Comparison of ENCODE assay signal across 10 mouse cellular contexts in genomic region chr11:88234789-88235188, GRCm38 (mm10). TPM values are rescaled to one million over a fixed set of nuclear protein-coding genes. Genes with fewer than 3 reads are reported as not detected.
DNase-seq lines count a peak whose midpoint lies in the region; ATAC-seq and TF ChIP-seq lines count a peak whose summit lies in the region.
"Had no signal": no experiment of that assay in that cellular context is flagged by ENCODE, and none has a peak within 500 bp of the region (broad histone marks: within the 10 kb centered on the region; RNA-seq: fewer than 3 reads in every experiment).

No protein-coding gene starts in this region.

- H3K9ac ChIP-seq in kidney, embryonic 14.5 days (ENCODE audit: low read depth, low read length): no peak overlapping the region
- H3K9ac ChIP-seq in CH12.LX (ENCODE audit: insufficient read depth, low read depth): peak overlapping the region; percentile 12; the same call in 1 of the 2 replicates

- DNase-seq in kidney, adult 8-10 months: no peak
- DNase-seq in CH12.LX (ENCODE audit: extremely low read depth): no peak
- DNase-seq in NIH3T3 (ENCODE audit: low read depth): peak; percentile 68
- DNase-seq in limb, embryonic 10.5 days (ENCODE audit: low spot score): no peak
- DNase-seq in ovary, postnatal 14 days (ENCODE audit: low spot score): no peak
- no peak for DNase-seq in layer of hippocampus, postnatal 10 days (ENCODE audit: low spot score in 2 of 2)
- DNase-seq in cerebellum, postnatal 4 days (ENCODE audit: low spot score in 2 of 2): no peak

- TF ChIP-seq CTCF in CH12.LX (conservative IDR thresholded peaks at IDR 0.05 in 1 of 2, IDR thresholded peaks at IDR 0.05 in 1 of 2; ENCODE audit: low read depth in 2 of 2, low read length in 2 of 2): no peak

- no peak overlapping the region for H3K4me3 ChIP-seq in kidney, embryonic 14.5 days (ENCODE audit: low read length)
- peak overlapping the region in 1 of 3 experiments; percentile 25 for H3K4me3 ChIP-seq in CH12.LX (replicated peaks in 1 of 3; ENCODE audit: low read depth in 2 of 3, low read length in 2 of 3, poor library complexity in 1 of 3)
- H3K4me3 ChIP-seq in limb, embryonic 10.5 days: no peak overlapping the region

- no peaks in the 10 kb centered on the region for H3K27me3 ChIP-seq in kidney, embryonic 14.5 days (ENCODE audit: control insufficient read depth, insufficient read depth, low read length)
- no peaks in the 10 kb centered on the region for H3K27me3 ChIP-seq in CH12.LX (replicated peaks)
- no peaks in the 10 kb centered on the region for H3K27me3 ChIP-seq in limb, embryonic 10.5 days (ENCODE audit: low read depth, poor library complexity, severe bottlenecking)

- no peak for TF ChIP-seq RAD21 in CH12.LX (IDR thresholded peaks at IDR 0.05; ENCODE audit: low read depth, low read length)

- peak; percentile 29 for ATAC-seq in kidney, embryonic 14.5 days (ENCODE audit: low FRiP score, low TSS enrichment)

- no peaks in the 10 kb centered on the region for H3K79me2 ChIP-seq in CH12.LX (replicated peaks; ENCODE audit: control insufficient read depth, extremely low read depth, insufficient read depth, poor library complexity, severe bottlenecking)

- H3K27ac ChIP-seq in kidney, embryonic 14.5 days (ENCODE audit: low read depth, low read length): peak overlapping the region; percentile 21; the same call in 1 of the 2 replicates
- H3K27ac ChIP-seq in CH12.LX (ENCODE audit: insufficient read depth, low read depth): no peak overlapping the region
- peak overlapping the region; percentile 58 for H3K27ac ChIP-seq in limb, embryonic 10.5 days

- no peak for TF ChIP-seq EP300 in CH12.LX (IDR thresholded peaks at IDR 0.05; ENCODE audit: low read length)

- H3K4me2 ChIP-seq in kidney, embryonic 14.5 days (replicated peaks; ENCODE audit: low read depth, low read length): no peak overlapping the region
- H3K4me2 ChIP-seq in CH12.LX (ENCODE audit: insufficient read depth, low read depth, poor library complexity, severe bottlenecking): peak overlapping the region; percentile 63

- no peaks in the 10 kb centered on the region for H3K36me3 ChIP-seq in kidney, embryonic 14.5 days (ENCODE audit: control insufficient read depth, insufficient read depth, low read length)
- no peaks in the 10 kb centered on the region for H3K36me3 ChIP-seq in CH12.LX (replicated peaks in 1 of 2; ENCODE audit: control insufficient read depth in 1 of 2, insufficient read depth in 1 of 2, low read length in 1 of 2)
- H3K36me3 ChIP-seq in limb, embryonic 10.5 days: no peaks in the 10 kb centered on the region
- H3K36me3 ChIP-seq: G1E had no signal

- dilution Hi-C loops in CH12.LX (cut with MboI; ENCODE audit: extremely low pct_ligation_motif_present, extremely low pct_unique_long_range_greater_than_20kb, low sequenced_read_pairs): no loop called here

- in situ Hi-C loops in CH12.LX (cut with MboI; ENCODE audit: low pct_ligation_motif_present, low pct_unique_long_range_greater_than_20kb, low sequenced_read_pairs): no loop called here

- peaks cover 22% of the 10 kb centered on the region for H3K4me1 ChIP-seq in kidney, embryonic 14.5 days (ENCODE audit: control insufficient read depth, insufficient read depth, low read length)
- H3K4me1 ChIP-seq in CH12.LX (ENCODE audit: control insufficient read depth in 1 of 2, insufficient read depth in 2 of 2): peaks cover 20 to 40% of the 10 kb centered on the region in 2 experiments
- peaks cover 48% of the 10 kb centered on the region for H3K4me1 ChIP-seq in limb, embryonic 10.5 days

- no peaks in the 10 kb centered on the region for H3K9me3 ChIP-seq in kidney, embryonic 14.5 days (ENCODE audit: control insufficient read depth, low read length)
- H3K9me3 ChIP-seq in CH12.LX (replicated peaks; ENCODE audit: low read length): no peaks in the 10 kb centered on the region
- no peaks in the 10 kb centered on the region for H3K9me3 ChIP-seq in limb, embryonic 10.5 days (replicated peaks)
- H3K9me3 ChIP-seq: G1E had no signal

- TF ChIP-seq POLR2A in CH12.LX (IDR thresholded peaks at IDR 0.05; ENCODE audit: low read depth, low read length): no peak

- 27% methylated on average over 4 of the region's 4 CpGs for WGBS in kidney, embryonic 14.5 days
- 33% methylated on average over 4 of the region's 4 CpGs for WGBS in limb, embryonic 10.5 days

TF ChIP-seq in CH12.LX, 34 proteins besides CTCF, POLR2A, EP300 and RAD21:
- TF ChIP-seq CHD2 (IDR thresholded peaks at IDR 0.05; ENCODE audit: low read length) (no peak), SIN3A (IDR thresholded peaks at IDR 0.05; ENCODE audit: low read length) (0 out of 2 replicates have a peak, but pooled peaks have one; percentile 11)
TF ChIP-seq in CH12.LX: peak in this region for 1.

RNA-seq across cellular contexts. Expression of gene Mrps23, which starts 30.6 kb away (rescaled TPM):
- 62.3 and 63.6 TPM in 2 replicates for polyA plus RNA-seq in kidney, embryonic 14.5 days (2014; fragmentation: Nextera tagmentation; extraction: Ambion mirVana)
- total RNA-seq in CH12.LX (2012; rRNA removed): 216 and 227 TPM in 2 replicates
- total RNA-seq in CH12.LX (2014; rRNA removed): 185 and 213 TPM in 2 replicates
- 233 and 262 TPM in 2 replicates for polyA plus RNA-seq in CH12.LX (2012; ENCODE audit: insufficient read length, low read depth)
- 57.9 and 68.1 TPM in 2 replicates for polyA plus RNA-seq in limb, embryonic 10.5 days (2016; fragmentation: Nextera tagmentation; extraction: Ambion mirVana)
- 10 to 100 TPM; 62.3 to 64.5 TPM for total RNA-seq in layer of hippocampus, postnatal 10 days (2021)

RNA-seq across cellular contexts. Expression of gene Ccdc182, which starts 59.1 kb away (rescaled TPM):
- 3.0 and 3.1 TPM in 2 replicates for polyA plus RNA-seq in kidney, embryonic 14.5 days (2014; fragmentation: Nextera tagmentation; extraction: Ambion mirVana)
- total RNA-seq in CH12.LX (2012; rRNA removed) (not detected in 2 replicates), CH12.LX (2014; rRNA removed) (not detected in 2 replicates)
- polyA plus RNA-seq in CH12.LX (2012; ENCODE audit: insufficient read length, low read depth): not detected in 2 replicates
- not detected in 2 replicates for polyA plus RNA-seq in limb, embryonic 10.5 days (2016; fragmentation: Nextera tagmentation; extraction: Ambion mirVana)
- not detected for total RNA-seq in layer of hippocampus, postnatal 10 days (2021)
- total RNA-seq: G1E; left cerebral cortex, adult 8-10 months had no signal
- polyA plus RNA-seq: G1E had no signal
